Mouse (Mus musculus) liver, embryonic 14.5 days (tissue): ENCODE results near the gene Kpna2. TPM values are rescaled to one million over a fixed set of nuclear protein-coding genes. Genes with fewer than 3 reads are reported as not detected.
"Not testable (repeated sequence)": the region's sequence is repeated elsewhere in the genome, so short reads cannot be mapped to it uniquely, and the experiment has no call there.

ENCODE experiments used
- ATAC-seq: fragments of 200-750 bp; cut with Nextera tagmentation; 2 replicates; pipeline ENCODE4 v1.8.0; 2017; ENCODE audit warnings: moderate number of reproducible peaks, mild to moderate bottlenecking, moderate library complexity; ENCODE audit not compliant: insufficient read depth
- DNase-seq, 3 experiments: peaks; one replicate each; pipeline ENCODE4 v3.0.0-alpha.2; 2012 to 2013; ENCODE audit warnings: low read depth in 3 of 3, low spot score in 3 of 3
- H3K27ac ChIP-seq: fragments of 300-500 bp; sonication (generic); 2 replicates; pipeline ENCODE4 v1.5.1; 2014; ENCODE audit warnings: moderate library complexity, mild to moderate bottlenecking, control low read depth, inconsistent platforms
- H3K27me3 ChIP-seq: fragments of 300-500 bp; sonication (generic); 2 replicates; pipeline ENCODE4 v1.6.1; 2014; ENCODE audit warnings: mild to moderate bottlenecking, low read length, moderate library complexity; ENCODE audit not compliant: control insufficient read depth, insufficient read depth
- H3K36me3 ChIP-seq: fragments of 300-500 bp; sonication (generic); replicated peaks from 2 replicates; pipeline ENCODE4 v1.6.1; 2014; ENCODE audit warnings: low read depth; ENCODE audit not compliant: control insufficient read depth, insufficient read depth
- H3K4me1 ChIP-seq, 2 experiments: fragments of 200-500 bp in 1 of 2; fragments of 300-500 bp in 1 of 2; sonication (generic) in 1 of 2; replicated peaks; 2 replicates each; pipeline ENCODE4 v1.6.1; 2012 to 2014; ENCODE audit warnings: antibody characterized with exemption in 1 of 2, inconsistent platforms in 1 of 2, low read length in 1 of 2; ENCODE audit not compliant: control insufficient read depth in 2 of 2, insufficient read depth in 2 of 2
- H3K4me2 ChIP-seq: fragments of 300-500 bp; sonication (generic); 2 replicates; pipeline ENCODE4 v1.6.1; 2014; ENCODE audit warnings: low read depth, mild to moderate bottlenecking, control low read depth, moderate library complexity
- H3K4me3 ChIP-seq, 2 experiments: fragments of 200-500 bp in 1 of 2; fragments of 300-500 bp in 1 of 2; sonication (generic) in 1 of 2; 2 replicates each; pipeline ENCODE4 v1.5.1; 2012 to 2014; ENCODE audit warnings: low read depth in 2 of 2, low read length in 2 of 2, mild to moderate bottlenecking in 2 of 2, control low read depth in 1 of 2, inconsistent platforms in 1 of 2, moderate library complexity in 1 of 2; ENCODE audit not compliant: insufficient read depth in 1 of 2
- H3K9ac ChIP-seq: fragments of 300-500 bp; sonication (generic); replicated peaks from 2 replicates; pipeline ENCODE4 v1.6.1; 2014; ENCODE audit warnings: mild to moderate bottlenecking, control low read depth, moderate library complexity
- H3K9me3 ChIP-seq: fragments of 300-500 bp; sonication (generic); 2 replicates; pipeline ENCODE4 v1.6.1; 2016; ENCODE audit warnings: low read length, mixed read lengths; ENCODE audit not compliant: control insufficient read depth
- CTCF ChIP-seq: IDR thresholded peaks from 2 replicates; pipeline ENCODE4 v1.5.1; 2016; ENCODE audit warnings: antibody characterized with exemption, low read depth, control low read depth
- EP300 ChIP-seq: IDR thresholded peaks from 2 replicates; pipeline ENCODE4 v1.6.1; 2016; ENCODE audit warnings: antibody characterized with exemption, low read depth
- WGBS: fragments of 180-500 bp; shearing (Covaris S2); extraction: QIAGEN DNeasy Blood & Tissue Kit; methylation state at CpG from one replicate; pipeline ENCODE4 v1.1.7; 2014; ENCODE audit not compliant: insufficient replicate concordance; 5-methylcytosine and 5-hydroxymethylcytosine counted together
- polyA plus RNA-seq, 2 experiments: library from polyadenylated mRNA; depleted of rRNA in 1 of 2; stranded (reverse) in 1 of 2; unstranded in 1 of 2; fragments of >200 nt; fragmentation: Nextera tagmentation in 1 of 2; extraction: Ambion mirVana in 1 of 2; gene quantifications; 2 replicates each; pipeline versions ENCODE4 v1.2.1 to v1.2.3; 2012 to 2014

Kpna2 gene
- polyA plus RNA-seq, 2 experiments = 158 to 277 TPM

DNA sequence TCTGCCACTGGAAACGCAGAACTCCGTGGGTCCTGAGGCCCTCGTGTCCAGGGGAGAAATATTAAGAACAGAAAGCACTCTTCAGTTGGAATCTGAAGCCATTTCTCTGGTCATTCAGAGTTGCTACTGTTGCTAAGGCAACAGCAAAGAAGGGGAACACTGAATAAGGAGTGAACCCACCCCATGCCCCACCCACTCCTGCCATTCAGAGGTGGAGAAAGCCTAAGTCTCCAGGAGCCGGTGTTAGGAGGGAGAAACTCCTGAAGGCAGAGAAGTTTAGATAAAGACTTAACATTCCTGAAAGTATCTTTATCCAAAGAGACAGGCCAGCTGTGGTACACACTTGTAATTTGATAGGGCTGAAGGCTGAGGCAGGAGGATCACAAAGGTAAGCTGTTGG is 20.0 kb upstream of the Kpna2 start:
- no peak overlapping the region for H3K9ac ChIP-seq
- H3K4me1 ChIP-seq = 0 out of 4 replicates have a peak, but pooled peaks cover 0 to 3% of the 10 kb centered on the region in 2 experiments
- no peaks in the 10 kb centered on the region; the same call in 1 of the 2 replicates for H3K9me3 ChIP-seq
- no peak for DNase-seq
- no peak for ATAC-seq
- no peaks in the 10 kb centered on the region for H3K36me3 ChIP-seq
- peaks cover 5% of the 10 kb centered on the region for H3K27me3 ChIP-seq
- no peak overlapping the region for H3K4me3 ChIP-seq
- no peak for TF ChIP-seq EP300
- TF ChIP-seq CTCF = no peak
- 63% methylated on average over 4 of the region's 4 CpGs for WGBS
- H3K27ac ChIP-seq = no peak overlapping the region
- H3K4me2 ChIP-seq = no peak overlapping the region

DNA sequence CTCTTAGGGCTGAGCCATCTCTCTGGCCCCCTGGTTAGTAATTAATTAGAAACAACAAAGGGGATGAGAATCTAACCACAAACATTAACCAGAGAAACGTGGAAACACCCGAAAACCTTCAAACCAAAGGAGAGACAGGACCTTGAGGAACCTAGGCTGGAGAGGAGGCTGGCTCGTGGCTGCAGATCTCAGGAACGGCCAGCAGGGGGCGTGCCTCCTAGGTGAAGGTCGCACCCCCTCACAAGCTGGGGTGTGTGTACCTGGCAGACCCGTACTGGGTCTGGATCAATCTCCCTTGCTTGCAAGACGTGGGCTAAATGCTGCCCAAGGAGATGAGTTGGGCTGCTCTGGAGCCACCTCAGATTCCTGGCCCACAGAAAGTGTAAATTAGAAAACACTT is 19.3 kb upstream of the Kpna2 start:
- Histone ChIP-seq H3K9me3 (no peaks in the 10 kb centered on the region; the same call in 1 of the 2 replicates), H3K9ac (no peak overlapping the region), H3K27me3 (no peaks in the 10 kb centered on the region), H3K4me3 (no peak overlapping the region), H3K4me2 (no peak overlapping the region), H3K36me3 (no peaks in the 10 kb centered on the region), H3K27ac (no peak overlapping the region), H3K4me1 (0 out of 4 replicates have a peak, but pooled peaks cover 0 to 3% of the 10 kb centered on the region in 2 experiments)
- DNase-seq (no peak), ATAC-seq (no peak)
- TF ChIP-seq CTCF = peak; percentile 90
- TF ChIP-seq EP300 = no peak
- WGBS = 24% methylated on average over 8 of the region's 8 CpGs

DNA sequence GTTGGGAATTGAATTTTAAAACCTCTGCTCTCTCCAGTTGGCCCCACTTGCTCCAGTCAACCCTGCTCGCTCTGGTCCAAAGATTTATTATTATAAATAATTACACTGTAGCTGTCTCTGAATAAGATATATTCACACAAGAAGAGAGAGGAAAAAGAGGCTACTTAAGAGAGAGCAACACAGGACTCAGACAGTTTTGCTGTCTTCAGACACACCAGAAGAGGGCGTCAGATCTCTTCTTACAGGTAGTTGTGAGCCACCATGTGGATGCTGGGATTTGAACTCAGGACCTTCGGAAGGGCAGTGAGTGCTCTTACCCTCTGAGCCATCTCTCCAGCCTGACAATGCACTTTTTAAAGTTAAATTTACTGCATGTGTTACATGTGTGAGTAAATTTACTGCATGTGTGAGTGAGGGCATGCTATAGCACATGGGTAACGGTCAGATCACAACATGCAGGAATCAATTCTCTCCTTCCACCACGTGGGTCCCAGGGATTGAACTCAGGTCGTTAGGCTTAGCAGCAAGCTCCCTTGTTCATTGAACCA is 18.1 kb upstream of the Kpna2 start:
- H3K4me1 ChIP-seq = 0 out of 4 replicates have a peak, but pooled peaks cover 0 to 3% of the 10 kb centered on the region in 2 experiments
- no peaks in the 10 kb centered on the region for H3K36me3 ChIP-seq
- no peaks in the 10 kb centered on the region; the same call in 1 of the 2 replicates for H3K9me3 ChIP-seq
- H3K27me3 ChIP-seq = no peaks in the 10 kb centered on the region
- no peak overlapping the region for H3K9ac ChIP-seq
- H3K4me3 ChIP-seq = no peak overlapping the region
- ATAC-seq (no peak), DNase-seq (no peak)
- no peak overlapping the region for H3K27ac ChIP-seq
- no peak overlapping the region for H3K4me2 ChIP-seq
- WGBS = 50% methylated on average over 6 of the region's 6 CpGs
- TF ChIP-seq CTCF (no peak), EP300 (no peak)

- no peak overlapping the region for H3K4me2 ChIP-seq
- no peak for ATAC-seq
- 54% methylated on average over 1 of the region's 1 CpGs for WGBS
- no peaks in the 10 kb centered on the region for H3K36me3 ChIP-seq
- TF ChIP-seq EP300 = no peak
- TF ChIP-seq CTCF = no peak
- H3K27ac ChIP-seq = no peak overlapping the region
- H3K9ac ChIP-seq = no peak overlapping the region
- no peak overlapping the region for H3K4me3 ChIP-seq
- DNase-seq = no peak
- no peaks in the 10 kb centered on the region for H3K27me3 ChIP-seq
- H3K9me3 ChIP-seq = no peaks in the 10 kb centered on the region; the same call in 1 of the 2 replicates
- peaks cover 2 to 3% of the 10 kb centered on the region in 2 experiments; a peak in 2 of 4 replicates for H3K4me1 ChIP-seq
Measured at GRCm38 (mm10) chr11:107016893-107017292, 17.6 kb upstream of the Kpna2 start.

- not testable (repeated sequence) for H3K27me3 ChIP-seq, ATAC-seq, H3K4me2 ChIP-seq, H3K9me3 ChIP-seq, H3K27ac ChIP-seq, DNase-seq, H3K36me3 ChIP-seq, H3K9ac ChIP-seq, H3K4me3 ChIP-seq, H3K4me1 ChIP-seq
- WGBS = 65% methylated on average over 11 of the region's 11 CpGs
Measured at GRCm38 (mm10) chr11:107015535-107016187, 16.3 kb upstream of the Kpna2 start.
